Mouse (Mus musculus): Measurements from ENCODE around the gene Fbxo3. TPM values are rescaled to one million over a fixed set of nuclear protein-coding genes. Genes with fewer than 3 reads are reported as not detected.

Gene Fbxo3
- polyA plus RNA-seq, 1 experiment from 2014 or later, result 75.0 TPM

DNA sequence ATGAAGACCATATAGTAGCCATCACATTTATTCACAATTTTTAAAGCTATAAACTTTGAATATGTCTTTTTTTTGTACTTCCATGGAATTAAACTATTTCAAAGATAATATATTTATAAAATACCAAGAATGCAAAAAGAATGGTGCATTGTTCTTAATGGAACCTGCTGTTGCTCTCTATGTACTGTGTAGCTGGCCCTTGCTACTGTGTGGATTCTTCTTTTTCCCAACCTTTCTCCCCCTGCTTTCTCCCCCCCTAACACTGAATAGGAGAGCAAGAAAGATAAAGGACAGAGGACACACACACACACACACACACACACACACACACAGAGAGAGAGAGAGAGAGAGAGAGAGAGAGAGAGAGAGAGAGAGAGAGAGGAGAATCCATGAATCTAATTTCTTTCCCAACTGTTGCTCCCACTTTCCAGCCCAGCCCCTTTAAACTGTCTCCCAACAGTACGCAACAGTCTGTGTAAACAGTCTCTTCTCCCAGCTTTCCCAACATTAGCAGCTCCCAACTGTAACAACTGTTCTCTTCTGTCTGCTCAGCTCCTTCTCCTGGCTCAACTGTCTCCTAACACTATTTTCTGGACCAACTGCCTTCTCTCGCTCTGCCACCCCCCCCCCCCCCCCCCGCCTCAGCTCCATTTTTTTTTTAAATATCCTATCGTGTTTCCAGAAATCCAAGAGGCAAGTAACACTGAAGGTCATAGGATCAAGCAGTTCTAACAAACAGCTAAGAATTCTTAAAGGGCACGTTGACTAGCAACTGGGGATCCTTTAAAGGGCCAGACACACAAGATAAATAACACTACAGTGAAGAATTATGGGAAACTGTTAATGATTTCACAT is 16.3 kb downstream of the Fbxo3 start:
- ATAC-seq (replicated peaks; ENCODE audit: low FRiP score) (no peak), DNase-seq (ENCODE audit: low spot score) (no peak)
- H3K9me3 ChIP-seq (ENCODE audit: control insufficient read depth, low read length), result no peaks in the 10 kb centered on the region
- H3K9ac ChIP-seq (ENCODE audit: low read depth, low read length), result no peak overlapping the region
- no peak overlapping the region for H3K4me3 ChIP-seq (ENCODE audit: low read depth, low read length)
- H3K27ac ChIP-seq (ENCODE audit: low read depth, low read length), result no peak overlapping the region
- peaks cover 13% of the 10 kb centered on the region for H3K36me3 ChIP-seq (ENCODE audit: control insufficient read depth, insufficient read depth, low read length)
- WGBS, result 66% methylated on average over 5 of the region's 5 CpGs
- no peaks in the 10 kb centered on the region for H3K27me3 ChIP-seq (replicated peaks; ENCODE audit: control insufficient read depth, insufficient read depth, low read length)
- H3K4me1 ChIP-seq (replicated peaks; ENCODE audit: control insufficient read depth, insufficient read depth, low read length), result peaks cover 10% of the 10 kb centered on the region; the same call in 1 of the 2 replicates
- H3K4me2 ChIP-seq, result no peak overlapping the region

DNA sequence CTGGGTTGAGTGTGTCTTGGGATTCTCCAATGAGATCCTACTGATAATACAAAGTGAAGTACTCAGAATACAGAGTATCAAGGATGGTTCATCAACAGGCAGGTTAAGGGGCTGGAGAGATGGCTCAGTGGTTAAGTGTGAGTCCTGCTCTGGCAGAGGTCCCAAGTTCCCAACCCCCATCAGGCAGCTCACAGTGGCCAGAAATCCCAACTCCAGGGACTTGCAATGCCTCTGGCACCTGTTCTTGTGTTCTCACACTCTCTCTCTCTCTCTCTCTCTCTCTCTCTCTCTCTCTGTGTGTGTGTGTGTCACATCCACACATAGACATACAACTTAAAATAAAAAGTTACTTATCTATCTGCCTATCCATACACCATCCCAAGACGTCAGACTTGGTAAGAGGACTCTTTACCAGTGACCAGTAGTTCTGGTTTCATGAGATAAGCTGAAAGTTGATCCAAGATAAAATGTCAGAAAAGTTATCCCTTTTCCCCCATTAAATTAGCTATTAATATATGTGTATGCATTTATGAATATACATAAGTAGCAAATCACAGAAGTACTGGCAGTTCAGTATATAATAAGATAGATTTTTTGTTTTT is 17.1 kb downstream of the Fbxo3 start:
- H3K4me1 ChIP-seq (replicated peaks; ENCODE audit: control insufficient read depth, insufficient read depth, low read length), result peaks cover 10% of the 10 kb centered on the region; the same call in 1 of the 2 replicates
- no peak overlapping the region for H3K9ac ChIP-seq (ENCODE audit: low read depth, low read length)
- peaks cover 13% of the 10 kb centered on the region for H3K36me3 ChIP-seq (ENCODE audit: control insufficient read depth, insufficient read depth, low read length)
- H3K9me3 ChIP-seq (ENCODE audit: control insufficient read depth, low read length), result no peaks in the 10 kb centered on the region
- ATAC-seq (replicated peaks; ENCODE audit: low FRiP score), result 0 out of 2 replicates have a peak, but pooled peaks have one; percentile 29
- DNase-seq (ENCODE audit: low spot score), result no peak
- no peaks in the 10 kb centered on the region for H3K27me3 ChIP-seq (replicated peaks; ENCODE audit: control insufficient read depth, insufficient read depth, low read length)
- 38% methylated on average over 1 of the region's 1 CpGs for WGBS
- no peak overlapping the region for H3K4me2 ChIP-seq
- peak overlapping the region; percentile 56; the same call in 1 of the 2 replicates for H3K27ac ChIP-seq (ENCODE audit: low read depth, low read length)
- no peak overlapping the region for H3K4me3 ChIP-seq (ENCODE audit: low read depth, low read length)

DNA sequence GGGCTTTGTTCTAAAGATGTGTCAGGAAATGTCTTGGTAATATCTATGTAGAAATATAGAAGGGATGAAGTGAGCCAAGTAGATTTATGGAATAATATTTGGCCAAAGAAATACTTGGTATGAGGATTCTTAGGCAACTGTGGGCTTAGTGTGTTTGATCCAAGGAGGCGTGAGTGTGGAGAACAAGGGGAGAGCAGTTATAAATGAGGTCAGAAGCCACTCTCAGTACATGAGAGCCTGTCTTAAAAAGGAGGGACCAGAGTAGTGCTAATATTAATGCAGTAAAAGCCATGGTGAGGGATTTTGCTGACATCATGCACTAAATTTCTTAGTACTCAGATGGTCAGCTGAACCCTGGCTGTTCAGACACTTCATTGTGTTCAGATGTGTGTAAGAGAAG is 30.9 kb downstream of the Fbxo3 start:
- no peaks in the 10 kb centered on the region for H3K9me3 ChIP-seq (ENCODE audit: control insufficient read depth, low read length)
- H3K36me3 ChIP-seq (ENCODE audit: control insufficient read depth, insufficient read depth, low read length), result peaks cover 26% of the 10 kb centered on the region
- no peaks in the 10 kb centered on the region; the same call in 1 of the 2 replicates for H3K4me1 ChIP-seq (replicated peaks; ENCODE audit: control insufficient read depth, insufficient read depth, low read length)
- H3K27me3 ChIP-seq (replicated peaks; ENCODE audit: control insufficient read depth, insufficient read depth, low read length), result no peaks in the 10 kb centered on the region
- no peak for ATAC-seq (replicated peaks; ENCODE audit: low FRiP score)
- H3K4me3 ChIP-seq (ENCODE audit: low read depth, low read length), result no peak overlapping the region
- H3K9ac ChIP-seq (ENCODE audit: low read depth, low read length), result no peak overlapping the region
- no peak overlapping the region for H3K27ac ChIP-seq (ENCODE audit: low read depth, low read length)
- no peak overlapping the region for H3K4me2 ChIP-seq
- WGBS, result 85% methylated on average over 1 of the region's 1 CpGs
- no peak for DNase-seq (ENCODE audit: low spot score)

DNA sequence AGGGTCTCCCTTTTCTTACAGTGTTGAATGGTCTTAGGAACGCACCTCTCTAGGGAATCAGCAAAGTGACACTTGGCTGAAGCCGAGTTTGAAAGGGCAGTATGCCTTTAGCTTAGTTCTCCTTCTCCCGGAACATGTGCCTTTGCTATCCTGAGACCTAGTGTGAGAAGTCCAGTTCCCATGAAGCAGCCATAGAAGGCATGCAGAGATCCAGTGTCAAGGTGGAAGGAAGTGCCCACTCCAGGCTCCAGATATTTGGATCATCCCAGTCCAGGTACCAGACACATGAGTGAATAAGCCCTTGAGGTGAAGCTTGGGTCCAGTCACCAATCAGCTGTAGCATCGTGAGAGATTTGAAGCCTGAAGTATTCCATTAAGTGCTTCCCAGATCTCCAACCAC is 31.4 kb downstream of the Fbxo3 start:
- no peak overlapping the region for H3K4me3 ChIP-seq (ENCODE audit: low read depth, low read length)
- no peaks in the 10 kb centered on the region for H3K27me3 ChIP-seq (replicated peaks; ENCODE audit: control insufficient read depth, insufficient read depth, low read length)
- no peak for ATAC-seq (replicated peaks; ENCODE audit: low FRiP score)
- H3K27ac ChIP-seq (ENCODE audit: low read depth, low read length), result no peak overlapping the region
- H3K36me3 ChIP-seq (ENCODE audit: control insufficient read depth, insufficient read depth, low read length), result peaks cover 26% of the 10 kb centered on the region
- DNase-seq (ENCODE audit: low spot score), result no peak
- H3K4me1 ChIP-seq (replicated peaks; ENCODE audit: control insufficient read depth, insufficient read depth, low read length), result peaks cover 2% of the 10 kb centered on the region
- no peak overlapping the region for H3K9ac ChIP-seq (ENCODE audit: low read depth, low read length)
- no peak overlapping the region for H3K4me2 ChIP-seq
- 93% methylated on average over 4 of the region's 4 CpGs for WGBS
- H3K9me3 ChIP-seq (ENCODE audit: control insufficient read depth, low read length), result no peaks in the 10 kb centered on the region

DNA sequence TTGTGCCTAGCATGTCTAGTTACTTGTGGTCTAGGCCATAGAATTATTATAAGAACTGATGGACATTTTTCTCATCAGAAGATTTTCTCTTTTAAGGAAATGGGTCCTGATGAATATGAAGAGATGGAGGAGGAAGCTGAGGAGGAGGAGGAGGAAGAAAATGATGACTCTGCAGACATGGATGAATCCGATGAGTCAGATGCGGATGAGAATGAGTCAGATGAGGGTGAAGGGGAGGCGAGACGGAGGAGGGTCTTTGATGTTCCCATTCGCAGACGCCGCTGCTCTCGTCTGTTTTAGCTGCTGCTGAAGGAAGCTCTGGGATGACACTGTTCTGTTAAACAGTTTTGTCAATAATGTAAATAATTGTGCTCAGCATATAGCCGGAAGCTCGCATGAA is 32.3 kb downstream of the Fbxo3 start:
- WGBS, result 88% methylated on average over 10 of the region's 10 CpGs
- Histone ChIP-seq H3K36me3 (ENCODE audit: control insufficient read depth, insufficient read depth, low read length) (peaks cover 22% of the 10 kb centered on the region), H3K4me2 (no peak overlapping the region)

DNA sequence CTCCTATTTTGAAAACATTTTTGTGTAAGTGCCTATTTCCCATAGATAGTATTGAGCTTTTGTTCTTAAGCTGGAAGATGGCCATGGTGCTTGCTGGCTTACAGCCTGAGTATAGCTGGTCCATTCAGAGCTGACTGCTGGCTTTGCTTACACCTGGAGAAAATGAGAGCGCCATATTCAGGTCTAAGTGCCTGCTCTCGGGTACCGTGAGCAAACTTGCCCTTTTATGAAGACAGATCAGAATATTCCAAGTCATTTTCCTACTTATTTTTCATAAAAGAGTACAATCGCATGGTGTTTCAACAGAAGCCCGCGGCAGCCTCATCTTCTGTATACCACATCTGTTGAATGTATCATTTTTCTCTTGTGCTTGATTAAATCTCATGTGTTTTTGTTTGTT is 33.5 kb downstream of the Fbxo3 start:
- Histone ChIP-seq H3K4me1 (replicated peaks; ENCODE audit: control insufficient read depth, insufficient read depth, low read length) (peaks cover 5% of the 10 kb centered on the region), H3K27me3 (replicated peaks; ENCODE audit: control insufficient read depth, insufficient read depth, low read length) (no peaks in the 10 kb centered on the region), H3K27ac (ENCODE audit: low read depth, low read length) (no peak overlapping the region), H3K36me3 (ENCODE audit: control insufficient read depth, insufficient read depth, low read length) (peaks cover 16% of the 10 kb centered on the region), H3K9me3 (ENCODE audit: control insufficient read depth, low read length) (no peaks in the 10 kb centered on the region), H3K4me2 (no peak overlapping the region), H3K9ac (ENCODE audit: low read depth, low read length) (no peak overlapping the region), H3K4me3 (ENCODE audit: low read depth, low read length) (no peak overlapping the region)
- ATAC-seq (replicated peaks; ENCODE audit: low FRiP score), result no peak
- WGBS, result 96% methylated on average over 6 of the region's 6 CpGs
- DNase-seq (ENCODE audit: low spot score), result no peak

More for the DNA sequence above, 32.3 kb downstream of the Fbxo3 start:
- ATAC-seq (replicated peaks; ENCODE audit: low FRiP score) (no peak), DNase-seq (ENCODE audit: low spot score) (no peak)
- no peak overlapping the region for H3K4me3 ChIP-seq (ENCODE audit: low read depth, low read length)
- H3K9ac ChIP-seq (ENCODE audit: low read depth, low read length), result no peak overlapping the region
- no peaks in the 10 kb centered on the region for H3K27me3 ChIP-seq (replicated peaks; ENCODE audit: control insufficient read depth, insufficient read depth, low read length)
- H3K9me3 ChIP-seq (ENCODE audit: control insufficient read depth, low read length), result no peaks in the 10 kb centered on the region
- H3K4me1 ChIP-seq (replicated peaks; ENCODE audit: control insufficient read depth, insufficient read depth, low read length), result peaks cover 5% of the 10 kb centered on the region
- H3K27ac ChIP-seq (ENCODE audit: low read depth, low read length), result no peak overlapping the region; the same call in 1 of the 2 replicates

DNA sequence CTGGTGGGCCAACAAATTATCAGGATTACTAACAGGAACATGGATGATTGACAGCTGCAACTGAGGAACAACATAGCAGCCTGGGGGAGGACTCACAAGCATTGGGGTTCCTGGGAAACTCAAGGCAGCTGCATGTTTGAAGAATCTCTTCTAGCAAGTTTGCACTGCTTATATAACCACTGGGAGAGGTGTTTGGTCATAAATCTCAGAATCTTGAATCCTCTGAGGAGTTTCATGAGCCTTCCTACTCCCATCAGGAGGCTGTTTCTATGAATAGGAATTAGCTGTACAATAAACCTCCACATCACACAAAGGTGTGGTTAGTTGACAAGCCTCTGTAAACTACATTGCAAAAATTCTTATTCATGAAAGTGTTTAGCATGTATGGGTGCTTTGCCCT is 35.1 kb downstream of the Fbxo3 start:
- Histone ChIP-seq H3K9me3 (ENCODE audit: control insufficient read depth, low read length) (no peaks in the 10 kb centered on the region), H3K36me3 (ENCODE audit: control insufficient read depth, insufficient read depth, low read length) (peaks cover 16% of the 10 kb centered on the region), H3K4me1 (replicated peaks; ENCODE audit: control insufficient read depth, insufficient read depth, low read length) (peaks cover 5% of the 10 kb centered on the region), H3K9ac (ENCODE audit: low read depth, low read length) (no peak overlapping the region), H3K27ac (ENCODE audit: low read depth, low read length) (no peak overlapping the region), H3K4me2 (no peak overlapping the region), H3K27me3 (replicated peaks; ENCODE audit: control insufficient read depth, insufficient read depth, low read length) (no peaks in the 10 kb centered on the region), H3K4me3 (ENCODE audit: low read depth, low read length) (no peak overlapping the region)
- ATAC-seq (replicated peaks; ENCODE audit: low FRiP score) (no peak), DNase-seq (ENCODE audit: low spot score) (no peak)

DNA sequence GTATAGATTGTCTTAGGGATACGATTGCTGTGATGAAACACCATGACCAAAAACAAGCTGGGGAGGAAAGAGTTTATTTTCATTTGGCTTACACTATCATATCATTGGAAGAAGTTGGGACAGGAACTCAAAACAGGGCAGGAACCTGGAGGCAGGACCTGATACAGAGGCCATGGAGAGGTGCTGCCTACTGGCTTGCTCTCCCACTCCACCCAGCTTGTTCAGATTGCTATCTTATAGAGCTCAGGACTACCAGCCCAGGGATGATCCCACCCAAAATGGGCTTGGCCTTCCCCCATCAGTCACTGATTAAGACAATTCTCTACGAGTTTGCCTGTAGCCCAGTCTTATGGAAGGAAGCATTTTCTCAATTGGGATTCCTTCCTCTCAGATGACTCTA is 36.6 kb downstream of the Fbxo3 start:
- Histone ChIP-seq H3K4me2 (no peak overlapping the region), H3K36me3 (ENCODE audit: control insufficient read depth, insufficient read depth, low read length) (peaks cover 14% of the 10 kb centered on the region), H3K9me3 (ENCODE audit: control insufficient read depth, low read length) (no peaks in the 10 kb centered on the region), H3K27ac (ENCODE audit: low read depth, low read length) (no peak overlapping the region), H3K4me1 (replicated peaks; ENCODE audit: control insufficient read depth, insufficient read depth, low read length) (peaks cover 5% of the 10 kb centered on the region; the same call in 1 of the 2 replicates), H3K4me3 (ENCODE audit: low read depth, low read length) (no peak overlapping the region), H3K27me3 (replicated peaks; ENCODE audit: control insufficient read depth, insufficient read depth, low read length) (no peaks in the 10 kb centered on the region), H3K9ac (ENCODE audit: low read depth, low read length) (no peak overlapping the region)
- DNase-seq (ENCODE audit: low spot score) (no peak), ATAC-seq (replicated peaks; ENCODE audit: low FRiP score) (peak; percentile 60; the same call in 1 of the 2 replicates)
- WGBS, result 66% methylated on average over 2 of the region's 2 CpGs

Data from liver, embryonic 11.5 days (tissue).